Mouse (Mus musculus): ENCODE data around the gene Tpt1.

GRCm38 (mm10) chr14:75883873-75884272 lies 39.0 kb downstream of the Tpt1 start:
- TF ChIP-seq CTCF (IDR thresholded peaks at IDR 0.05; ENCODE audit: control insufficient read depth, insufficient read depth, insufficient replicate concordance, low read depth, low read length) (no peak), POLR2A (IDR thresholded peaks at IDR 0.05; ENCODE audit: control insufficient read depth, low read depth, low read length) (no peak)
